Mouse (Mus musculus) layer of hippocampus, postnatal 36 days (tissue): ENCODE results near the gene Cnksr1. TPM values are rescaled to one million over a fixed set of nuclear protein-coding genes. Genes with fewer than 3 reads are reported as not detected.

Experiments used
- DNase-seq, 2 experiments: peaks; one replicate each; pipeline ENCODE4 v3.0.0; 2022
- total RNA-seq, 2 experiments: library from RNA; stranded (reverse); gene quantifications; 2 replicates each; pipeline ENCODE4 v1.2.3; 2021

Cnksr1 gene
- total RNA-seq, 2 experiments from 2014 or later = 0.35 to 0.58 TPM

- DNase-seq = no peak
Measured at GRCm38 (mm10) chr4:134252911-134253721, 14.9 kb upstream of the Cnksr1 start.

- DNase-seq = no peak
Measured at GRCm38 (mm10) chr4:134252131-134252910, 14.1 kb upstream of the Cnksr1 start.

GRCm38 (mm10) chr4:134251241-134252130, 13.3 kb upstream of the Cnksr1 start:
- no peak for DNase-seq

- no peak for DNase-seq
Measured at GRCm38 (mm10) chr4:134250930-134251240, 12.7 kb upstream of the Cnksr1 start.

DNA sequence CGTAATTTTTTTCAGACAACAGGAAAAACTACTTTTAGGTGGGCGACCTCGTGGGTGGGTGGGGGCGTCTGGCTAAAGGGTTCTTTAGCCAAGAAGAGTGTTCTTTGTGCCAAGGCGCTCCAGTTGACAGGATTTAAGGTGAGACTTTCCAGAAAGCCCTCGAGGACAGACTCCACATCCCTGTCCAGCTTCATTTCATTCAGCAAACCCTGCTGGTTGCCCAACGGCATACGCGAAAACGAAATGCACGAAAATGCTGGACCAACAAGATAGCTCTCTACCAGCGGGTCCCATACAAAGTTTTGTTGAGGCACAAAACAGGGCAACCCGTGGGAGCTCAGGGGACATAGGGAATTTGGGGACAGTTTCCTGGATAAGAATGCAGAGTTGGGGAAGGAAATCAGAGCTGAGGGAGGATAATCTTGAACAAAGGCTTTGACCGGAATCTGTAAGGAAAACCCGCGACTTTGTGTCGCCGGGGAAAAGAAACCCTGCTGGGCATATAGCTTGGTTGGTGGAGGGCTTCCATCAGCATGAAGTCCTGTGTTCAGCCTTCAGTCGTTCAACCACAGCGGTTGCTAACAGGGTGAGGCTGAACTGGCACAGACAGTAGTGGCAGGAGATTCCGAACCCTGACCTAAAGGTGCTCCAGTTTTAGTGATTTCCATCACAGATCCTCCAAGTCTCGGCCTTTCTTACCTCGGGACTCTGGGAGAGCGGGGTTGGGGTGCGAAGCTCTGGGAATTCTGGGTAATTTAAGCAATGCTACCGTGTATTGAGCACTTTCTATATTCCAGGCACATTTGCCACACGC, 12.1 kb upstream of the Cnksr1 start:
- no peak for DNase-seq

GRCm38 (mm10) chr4:134249651-134250050, 11.5 kb upstream of the Cnksr1 start:
- DNase-seq = peak; percentile 59 to 65

DNA sequence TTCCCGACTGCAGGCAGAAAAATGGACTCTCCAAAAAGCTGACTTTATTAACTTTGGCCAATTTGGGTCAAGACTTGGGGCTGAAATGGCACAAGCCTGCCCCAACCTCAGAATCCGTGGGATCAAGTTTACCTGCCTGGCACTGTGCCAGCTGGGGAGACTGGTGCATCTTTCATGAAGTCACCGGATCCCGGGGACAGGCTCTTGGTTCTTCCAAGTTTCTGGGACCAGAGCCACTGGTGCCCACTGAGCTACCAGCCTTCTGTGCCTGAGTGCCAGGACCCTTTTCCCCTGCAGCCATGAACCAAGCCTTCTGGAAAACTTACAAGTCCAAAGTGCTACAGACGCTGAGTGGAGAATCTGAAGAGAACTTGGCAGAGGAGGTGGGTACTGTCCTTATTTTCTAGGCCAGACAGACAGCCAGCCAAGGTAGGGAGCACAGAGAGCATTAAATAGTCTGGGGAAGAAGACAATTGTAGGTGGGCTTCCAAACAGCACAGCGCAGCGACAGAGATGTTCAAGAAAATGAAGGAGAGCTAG, 8.6 kb upstream of the Cnksr1 start, which contains the start of gene Gm30191:
Gene Gm30191 (plus strand): TSS at position 217 of the 540 bp plus-strand sequence.
- DNase-seq = no peak

DNA sequence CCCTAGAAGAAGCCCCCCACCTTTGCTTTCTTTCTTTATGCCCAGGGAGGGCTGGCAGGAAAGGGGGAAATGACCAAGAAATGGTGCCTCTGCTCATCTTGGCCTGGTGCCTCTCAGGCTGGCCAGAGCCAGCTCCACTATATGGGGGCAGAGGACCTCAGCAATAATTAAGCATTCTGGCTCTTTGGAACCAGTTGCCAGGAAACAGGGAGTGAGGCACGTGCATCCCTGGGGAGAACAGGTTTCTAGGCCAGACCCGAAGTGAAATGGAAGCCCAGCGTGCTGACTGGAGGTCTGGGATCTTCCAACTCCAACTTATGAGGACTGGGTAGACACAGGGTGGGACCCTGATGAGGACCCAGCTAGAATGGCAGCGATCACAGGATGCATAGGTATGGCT, 8.1 kb upstream of the Cnksr1 start:
- DNase-seq = no peak

DNA sequence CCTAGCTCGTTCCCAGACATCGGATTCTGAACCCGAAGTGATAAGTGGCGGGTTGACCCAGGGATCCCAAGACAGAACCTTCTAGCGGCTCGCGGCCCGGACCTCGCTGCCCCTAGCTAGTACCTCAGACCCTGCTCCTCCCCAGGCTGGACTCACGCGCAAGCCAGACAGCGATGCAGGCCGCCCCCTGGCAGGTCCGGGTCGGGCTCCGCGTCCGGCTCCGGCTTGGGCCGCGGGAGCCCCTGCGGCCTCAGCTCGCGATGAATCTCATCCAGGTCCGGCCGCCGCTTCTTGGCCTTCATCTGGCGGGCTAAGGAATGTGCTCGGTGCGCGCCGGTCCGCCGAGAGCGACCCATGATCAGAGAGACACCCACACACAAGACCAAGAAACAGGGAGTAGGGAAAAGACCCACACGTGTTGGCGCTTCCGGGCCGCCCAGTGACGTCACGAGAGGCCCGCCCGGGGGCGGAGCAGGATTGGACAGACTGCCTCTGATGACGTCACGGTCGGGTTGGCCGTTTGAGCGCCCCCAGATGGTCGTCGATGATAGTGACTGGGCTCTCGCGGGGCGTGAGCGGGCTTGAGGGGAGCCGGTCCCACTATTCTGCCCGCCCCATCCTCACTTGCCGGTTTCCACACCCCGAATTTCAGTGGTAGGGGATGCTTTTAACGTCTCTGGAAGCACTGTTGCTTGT, 7.1 kb upstream of the Cnksr1 start, which contains the start of gene Zfp593:
Gene Zfp593 (minus strand): TSS at position 445 of the 696 bp plus-strand sequence.
- peak; percentile 93 to 95 for DNase-seq

DNA sequence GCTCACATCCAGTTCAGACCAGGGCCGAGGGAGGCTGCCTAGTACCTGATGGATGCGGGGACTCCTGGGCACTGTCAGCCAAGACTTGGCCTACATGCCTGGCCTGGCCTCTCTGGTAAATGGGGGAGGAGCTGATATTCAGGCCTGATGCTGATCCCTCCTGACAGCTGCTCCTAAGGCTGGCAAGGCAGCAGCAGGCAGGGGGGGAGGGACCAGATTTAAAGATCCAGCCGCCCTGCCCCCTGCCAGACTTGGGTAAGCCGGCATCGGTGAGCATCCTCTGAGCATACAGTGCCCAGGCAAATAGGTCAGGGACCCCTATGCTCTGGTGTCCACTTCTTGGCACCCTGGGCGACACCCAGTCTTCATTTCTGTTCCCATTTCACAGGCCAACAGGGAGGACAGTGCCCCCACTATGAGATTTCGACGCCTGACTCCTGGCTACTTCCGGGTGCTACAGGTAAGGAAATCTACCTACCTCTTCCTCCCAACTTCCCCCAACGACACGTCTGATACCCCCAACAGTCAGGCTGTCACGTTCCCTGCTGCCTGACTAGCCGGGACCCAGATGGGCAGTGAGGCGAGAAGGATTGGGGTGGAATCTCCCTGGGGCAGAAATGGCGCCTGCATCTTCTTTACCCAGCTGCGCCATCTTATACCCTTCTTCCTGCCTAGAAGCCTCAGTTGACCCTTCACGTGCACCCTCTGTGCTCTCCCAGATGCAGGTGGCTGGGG, 5.5 kb upstream of the Cnksr1 start, which contains the start of gene E130218I03Rik:
Gene E130218I03Rik (plus strand): TSS at position 147 of the 735 bp plus-strand sequence.
- DNase-seq = no peak

- no peak for DNase-seq
Measured at GRCm38 (mm10) chr4:134238686-134239085, 487 bp upstream of the Cnksr1 start.

DNA sequence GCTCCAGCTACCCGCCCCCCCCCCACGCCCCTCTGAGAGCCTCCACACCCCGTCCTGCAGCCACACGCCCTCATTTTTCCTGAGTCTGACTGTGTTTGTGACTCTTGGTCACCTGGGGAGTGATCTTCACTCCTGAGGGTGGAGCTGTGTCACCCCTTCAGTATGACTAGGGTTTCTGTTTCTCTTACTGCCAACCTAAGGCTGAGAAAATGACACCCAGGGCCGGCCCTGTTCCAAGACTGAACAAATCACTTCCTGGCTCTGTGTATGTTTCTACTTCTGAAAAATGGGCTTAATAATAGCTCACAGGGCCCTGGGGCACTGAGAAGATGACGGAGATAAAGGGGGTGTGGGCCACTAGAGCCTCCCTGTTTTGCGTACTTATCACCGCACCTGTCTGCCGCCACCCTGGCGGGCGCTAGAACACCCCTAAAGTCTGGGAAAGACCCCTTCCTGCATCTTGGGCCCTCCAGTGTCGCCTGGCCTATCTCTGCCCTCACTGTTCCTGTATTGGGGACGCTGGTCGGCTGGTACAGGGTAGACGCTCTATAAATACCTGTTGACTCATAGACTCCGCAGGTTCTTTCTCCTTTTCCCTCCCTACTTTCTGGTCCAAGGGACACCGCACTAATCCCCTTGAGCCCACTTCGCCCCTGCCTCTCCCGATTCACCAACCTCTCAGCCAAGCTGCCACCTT, 469 bp downstream of the Cnksr1 start:
- no peak for DNase-seq

- DNase-seq = no peak
Measured at GRCm38 (mm10) chr4:134234876-134235275, 3.3 kb downstream of the Cnksr1 start.

DNA sequence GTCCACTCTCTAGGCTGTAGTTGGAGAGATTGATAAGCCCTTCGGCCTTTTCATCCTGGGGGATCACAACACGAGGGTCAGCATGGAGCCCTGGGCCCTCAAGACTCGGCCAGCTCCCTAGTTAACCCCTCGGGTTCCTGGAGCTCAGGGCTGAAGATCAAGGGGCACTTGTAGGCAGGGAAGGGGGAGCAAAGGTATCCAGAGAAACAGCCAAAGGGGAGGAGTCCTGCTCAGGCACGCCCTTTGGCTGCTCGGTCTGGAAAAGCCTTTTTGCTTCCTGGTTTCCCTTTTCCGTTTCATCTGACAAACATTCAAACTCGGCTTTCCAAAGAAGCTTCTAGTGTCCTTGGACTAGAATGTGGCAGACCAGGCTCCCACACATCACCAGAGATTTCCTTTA, 7.8 kb downstream of the Cnksr1 start:
- no peak for DNase-seq

DNA sequence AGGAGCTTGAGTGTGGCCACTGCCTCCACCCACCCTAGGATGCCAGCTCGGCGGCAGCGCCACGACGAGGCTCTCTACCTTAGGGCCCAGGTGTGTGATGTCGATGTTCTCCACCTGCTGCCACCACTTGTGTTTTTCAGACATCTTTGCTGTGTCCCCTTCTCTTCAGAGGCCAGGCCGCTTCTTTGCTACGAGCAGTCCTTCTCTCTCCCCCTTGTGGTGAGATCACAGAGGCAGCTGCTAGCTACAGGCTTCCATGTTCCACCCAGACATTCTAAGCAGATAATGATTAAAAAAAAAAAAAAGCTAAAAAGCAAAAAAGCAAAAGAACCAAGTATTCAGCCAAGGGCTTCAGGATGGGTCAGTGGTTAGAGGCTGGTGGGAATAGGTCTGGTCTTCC, 11.0 kb downstream of the Cnksr1 start, which contains the start of gene Catsper4:
Gene Catsper4 (minus strand): TSS at position 190 of the 400 bp plus-strand sequence.
- DNase-seq = no peak

DNA sequence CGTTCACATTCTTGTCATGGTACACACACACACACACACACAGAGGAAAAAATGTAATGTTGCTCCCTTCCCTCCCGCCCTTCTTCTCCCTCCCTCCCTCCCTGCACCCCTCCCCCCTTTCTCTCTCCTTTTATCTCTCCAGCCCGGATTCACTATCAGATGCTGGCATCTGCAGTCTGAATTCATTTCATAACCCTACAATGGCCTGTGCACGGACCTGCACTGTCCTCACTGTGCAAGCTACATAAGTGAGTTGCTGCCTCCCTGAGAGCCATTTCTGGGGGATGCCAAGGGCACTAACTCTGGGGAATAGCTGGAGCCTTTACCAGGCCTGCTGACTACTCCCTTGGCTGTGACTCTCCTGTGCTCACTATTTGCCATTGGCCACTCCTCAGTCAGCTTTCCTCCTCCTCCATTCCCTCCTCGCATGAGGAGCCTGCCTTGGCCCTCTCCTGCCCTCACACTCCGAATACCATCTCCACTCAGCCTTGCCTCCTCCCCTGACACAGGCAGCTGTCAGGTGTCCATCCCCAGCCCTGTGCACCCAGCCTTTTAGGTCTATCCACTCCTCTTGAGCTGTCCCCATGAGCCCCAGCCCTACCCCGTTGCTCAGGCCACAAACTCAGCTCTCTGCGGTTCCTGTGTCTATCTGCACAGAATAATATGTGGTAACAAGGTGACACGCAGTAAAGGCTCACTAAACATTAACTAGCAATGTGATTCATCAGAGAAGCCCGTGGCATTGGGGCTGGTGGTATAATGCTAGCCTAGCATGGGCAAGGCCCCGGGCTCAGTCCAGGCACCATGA, 15.2 kb downstream of the Cnksr1 start:
- DNase-seq = no peak

GRCm38 (mm10) chr4:134206488-134207053, 31.6 kb downstream of the Cnksr1 start:
- DNase-seq = no peak

DNA sequence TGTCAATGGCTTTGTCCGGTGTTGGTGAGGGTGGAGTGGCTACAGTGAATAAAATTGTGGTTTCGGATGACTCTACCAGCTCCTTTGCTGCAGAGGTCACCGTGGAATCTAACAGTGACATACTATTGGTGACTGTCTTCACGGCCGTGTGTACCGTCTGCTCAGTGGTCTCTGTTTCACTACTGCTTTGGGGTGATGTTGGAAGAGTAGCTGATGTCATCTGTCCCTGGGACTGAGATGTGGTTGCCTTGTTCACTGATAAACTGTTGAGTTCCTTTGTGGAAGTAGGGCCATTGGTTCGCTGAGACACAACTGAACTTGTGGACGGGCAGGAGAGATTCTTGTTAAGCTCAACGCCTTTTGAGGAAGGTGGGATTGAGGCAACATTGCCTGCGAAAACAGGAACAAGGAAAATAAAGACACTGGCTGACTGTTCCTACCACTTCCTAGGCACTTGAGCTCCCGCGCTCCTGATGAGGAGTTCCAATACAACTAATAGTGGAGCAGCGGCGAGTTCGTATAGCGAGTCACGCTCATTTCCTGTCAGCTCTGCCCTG, 34.8 kb downstream of the Cnksr1 start:
- DNase-seq = no peak
